Mouse (Mus musculus): ENCODE measurements around the gene Ing3.

Gene Ing3

GRCm38 (mm10) chr6:21949226-21949731, at the start of gene Ing3:
Ing3 (plus strand) TSS chr6:21949571.
- peak; percentile 98 for DNase-seq (ENCODE audit: low spot score)

GRCm38 (mm10) chr6:21909720-21910119, 39.7 kb upstream of the Ing3 start:
- DNase-seq (ENCODE audit: low spot score) = no peak

GRCm38 (mm10) chr6:21910804-21911203, 38.6 kb upstream of the Ing3 start:
- DNase-seq (ENCODE audit: low spot score) = no peak

- DNase-seq (ENCODE audit: low spot score) = no peak
Measured at GRCm38 (mm10) chr6:21916591-21916990, 32.8 kb upstream of the Ing3 start.

GRCm38 (mm10) chr6:21924150-21924549, 25.2 kb upstream of the Ing3 start:
- no peak for DNase-seq (ENCODE audit: low spot score)

GRCm38 (mm10) chr6:21937981-21938635, 11.3 kb upstream of the Ing3 start:
- DNase-seq (ENCODE audit: low spot score) = peak; percentile 11

GRCm38 (mm10) chr6:21949771-21950448, 539 bp downstream of the Ing3 start:
- peak; percentile 97 for DNase-seq (ENCODE audit: low spot score)

- DNase-seq (ENCODE audit: low spot score) = no peak
Measured at GRCm38 (mm10) chr6:21950676-21951075, 1.3 kb downstream of the Ing3 start.

- DNase-seq (ENCODE audit: low spot score) = no peak
Measured at GRCm38 (mm10) chr6:21955468-21955867, 6.1 kb downstream of the Ing3 start.

GRCm38 (mm10) chr6:21958922-21959321, 9.6 kb downstream of the Ing3 start:
- DNase-seq (ENCODE audit: low spot score) = no peak

- DNase-seq (ENCODE audit: low spot score) = no peak
Measured at GRCm38 (mm10) chr6:21959909-21960308, 10.5 kb downstream of the Ing3 start.

GRCm38 (mm10) chr6:21977532-21977931, 28.2 kb downstream of the Ing3 start:
- no peak for DNase-seq (ENCODE audit: low spot score)

GRCm38 (mm10) chr6:21981114-21981513, 31.7 kb downstream of the Ing3 start:
- no peak for DNase-seq (ENCODE audit: low spot score)

GRCm38 (mm10) chr6:21984990-21985731, 35.8 kb downstream of the Ing3 start:
- peak; percentile 61 for DNase-seq (ENCODE audit: low spot score)

- DNase-seq (ENCODE audit: low spot score) = peak; percentile 60
Measured at GRCm38 (mm10) chr6:21985732-21986540, 36.6 kb downstream of the Ing3 start, which contains the start of gene Cped1. Cped1 (plus strand) TSS chr6:21985916.

- DNase-seq (ENCODE audit: low spot score) = peak; percentile 18
Measured at GRCm38 (mm10) chr6:21986660-21987331, 37.4 kb downstream of the Ing3 start.

GRCm38 (mm10) chr6:21987554-21987953, 38.2 kb downstream of the Ing3 start:
- no peak for DNase-seq (ENCODE audit: low spot score)

GRCm38 (mm10) chr6:21988296-21988695, 38.9 kb downstream of the Ing3 start:
- DNase-seq (ENCODE audit: low spot score) = no peak

- no peak for DNase-seq (ENCODE audit: low spot score)
Measured at GRCm38 (mm10) chr6:21989081-21989480, 39.7 kb downstream of the Ing3 start.

- no peak for DNase-seq (ENCODE audit: low spot score)
Measured at GRCm38 (mm10) chr6:21990181-21991135, 41.1 kb downstream of the Ing3 start.

All from urinary bladder, postnatal 14 days (tissue).